Mouse (Mus musculus): Measurements from ENCODE around the gene Dll3.

Gene Dll3

DNA sequence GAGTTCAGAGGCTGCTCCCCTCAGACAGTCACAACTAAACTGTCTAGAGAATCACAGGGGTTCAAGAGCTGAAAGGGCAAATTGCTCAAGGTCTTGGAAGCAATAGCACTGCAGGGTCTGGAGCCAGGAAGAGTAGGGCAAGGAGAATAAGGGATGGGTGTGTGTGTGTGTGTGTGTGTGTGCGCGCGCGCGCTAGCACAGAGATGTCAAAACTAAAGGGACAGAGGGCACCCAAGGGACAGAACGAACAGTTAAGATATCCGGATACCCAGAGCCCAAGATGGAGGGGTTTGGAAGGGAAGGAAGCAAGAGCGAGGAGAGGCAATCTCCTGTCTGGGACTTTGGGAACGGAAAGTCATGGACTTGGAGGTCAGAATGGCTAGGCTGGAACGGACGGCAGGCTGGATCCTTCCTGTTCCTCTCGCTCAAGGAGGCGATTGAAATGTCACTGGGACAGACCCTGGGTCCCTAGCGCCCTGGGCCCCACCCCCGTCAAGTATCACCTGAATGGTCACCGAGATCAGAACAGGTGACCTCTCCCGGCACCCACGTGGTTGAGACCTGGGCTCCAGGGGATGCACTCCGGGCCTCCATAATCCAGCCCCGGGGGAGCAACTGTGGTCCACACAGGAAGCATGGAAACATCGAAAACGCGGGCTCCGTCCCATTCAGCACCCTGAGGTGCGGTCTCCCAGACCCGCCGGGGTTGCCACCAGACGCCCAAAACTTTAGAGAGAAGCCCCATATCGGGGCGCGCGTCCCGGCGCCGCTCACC, 9.3 kb upstream of the Dll3 start:
- in situ Hi-C loops (cut with MboI; ENCODE audit: low sequenced_read_pairs), result no loop called here

DNA sequence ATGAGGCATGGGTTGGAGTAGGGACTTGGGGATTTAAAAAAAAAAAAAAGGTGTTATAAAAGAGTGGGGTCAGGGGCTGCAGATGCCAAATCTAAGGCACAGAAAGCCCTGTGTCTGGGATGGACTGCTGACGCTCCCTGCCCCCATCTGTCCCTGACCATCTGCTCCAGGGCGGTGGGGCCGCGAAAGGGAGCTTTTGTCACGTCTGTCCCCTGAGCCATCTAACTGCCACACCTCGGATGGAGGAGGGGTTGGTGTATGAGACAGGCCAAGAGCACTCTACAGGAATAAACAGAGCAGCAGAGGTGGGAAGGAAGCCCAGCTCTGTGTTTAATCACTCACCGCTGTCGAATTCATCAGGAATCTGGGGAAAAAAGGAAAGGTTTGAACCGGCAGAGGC, 7.7 kb upstream of the Dll3 start:
- in situ Hi-C loops (cut with MboI; ENCODE audit: low sequenced_read_pairs), result no loop called here

DNA sequence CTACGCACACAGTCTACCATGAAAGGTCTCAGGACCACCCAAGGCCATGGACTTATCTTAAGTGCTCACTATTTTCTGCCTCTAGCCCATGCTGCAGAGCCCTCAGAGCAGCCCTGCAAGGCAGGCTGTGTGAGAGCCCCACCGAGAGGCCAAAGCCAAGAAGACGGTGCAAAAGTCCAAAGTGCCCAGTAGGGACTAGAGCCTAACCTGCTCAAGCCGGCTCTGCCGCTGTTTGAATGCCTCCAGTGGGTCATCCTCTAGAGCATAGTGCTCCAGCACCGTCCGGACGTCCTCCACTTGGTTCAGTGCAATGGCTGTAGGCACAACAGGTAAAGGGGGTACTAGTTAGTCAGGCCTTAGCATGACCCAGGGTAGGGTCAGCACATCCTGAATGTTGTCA, 4.2 kb upstream of the Dll3 start:
- in situ Hi-C loops (cut with MboI; ENCODE audit: low sequenced_read_pairs), result no loop called here

DNA sequence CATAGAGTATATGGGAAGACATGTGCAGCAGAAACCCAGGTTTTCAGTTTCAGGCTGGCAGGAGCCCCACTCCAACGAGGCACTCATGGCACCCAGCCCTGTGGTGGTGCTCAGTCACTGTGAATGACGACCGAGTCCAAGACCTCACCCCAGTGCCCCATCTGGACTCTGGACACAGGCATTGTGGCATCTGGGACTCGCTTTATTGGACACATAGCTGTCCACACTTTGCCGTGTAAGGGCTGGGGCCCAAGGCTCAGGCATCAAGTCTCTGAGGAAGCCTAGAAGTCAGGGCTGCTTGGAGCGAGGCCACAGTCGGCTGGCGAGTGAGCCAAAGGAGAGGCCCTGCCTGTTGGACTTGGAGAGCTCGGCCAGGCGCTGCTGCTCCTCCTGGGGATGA, 3.6 kb upstream of the Dll3 start:
- in situ Hi-C loops (cut with MboI; ENCODE audit: low sequenced_read_pairs), result no loop called here

DNA sequence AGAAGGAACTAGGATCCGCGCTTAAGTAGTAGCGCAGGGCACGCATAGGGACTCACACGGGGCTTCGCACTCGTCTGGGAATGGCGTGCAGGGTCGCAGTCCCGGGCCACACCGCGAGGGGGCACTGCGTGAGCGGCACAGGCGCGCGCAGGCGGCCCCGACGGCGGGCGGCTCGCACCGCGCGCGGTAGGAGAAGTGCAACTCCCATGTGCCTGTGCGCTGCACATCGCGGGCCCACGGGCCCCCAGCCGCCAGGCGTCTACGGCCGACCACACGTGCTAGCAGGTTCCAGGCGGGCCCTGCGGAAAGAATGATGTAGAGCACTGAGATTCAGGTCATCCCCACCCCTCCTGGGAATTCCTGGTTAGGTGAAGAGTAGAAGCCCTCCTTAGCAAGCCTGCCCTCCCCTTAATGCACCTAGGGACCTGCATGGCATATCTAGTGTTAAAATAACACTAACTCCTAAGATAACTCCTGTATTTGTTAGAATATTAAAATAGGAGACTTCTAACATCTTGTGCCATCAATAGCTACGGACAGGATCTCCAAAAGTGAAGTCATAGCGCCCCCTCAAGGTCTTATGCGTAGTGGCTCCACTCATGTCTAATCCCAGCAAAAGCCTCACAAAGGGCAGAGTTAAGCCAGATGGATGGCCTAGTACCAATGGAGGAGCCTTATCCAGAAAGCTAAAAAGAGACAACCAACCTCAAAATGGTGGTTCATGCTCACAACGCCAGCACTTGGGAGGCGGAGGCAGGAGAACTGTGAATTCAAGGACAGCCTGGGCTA, 3.0 kb downstream of the Dll3 start:
- in situ Hi-C loops (cut with MboI; ENCODE audit: low sequenced_read_pairs), result no loop called here

DNA sequence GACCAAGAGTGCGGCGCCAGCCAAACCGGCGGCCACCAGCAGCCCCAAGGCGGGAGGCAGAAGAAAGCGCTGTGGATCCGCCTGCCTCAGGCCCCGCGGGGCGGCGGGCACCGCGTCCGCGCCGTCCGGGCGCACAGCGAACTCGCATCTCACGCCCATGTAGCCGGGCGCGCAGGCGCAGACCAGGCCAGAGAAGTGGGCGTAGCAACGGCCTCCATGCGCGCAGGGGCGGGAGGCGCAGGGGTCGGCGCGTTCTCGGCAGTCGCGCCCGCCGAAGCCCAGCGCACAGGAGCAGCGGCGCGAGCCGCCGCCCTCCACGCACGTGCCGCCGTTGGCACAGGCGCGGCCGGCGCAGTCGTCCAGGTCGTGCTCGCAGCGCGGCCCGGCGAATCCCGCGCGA, 7.6 kb downstream of the Dll3 start:
- in situ Hi-C loops (cut with MboI; ENCODE audit: low sequenced_read_pairs), result no loop called here

DNA sequence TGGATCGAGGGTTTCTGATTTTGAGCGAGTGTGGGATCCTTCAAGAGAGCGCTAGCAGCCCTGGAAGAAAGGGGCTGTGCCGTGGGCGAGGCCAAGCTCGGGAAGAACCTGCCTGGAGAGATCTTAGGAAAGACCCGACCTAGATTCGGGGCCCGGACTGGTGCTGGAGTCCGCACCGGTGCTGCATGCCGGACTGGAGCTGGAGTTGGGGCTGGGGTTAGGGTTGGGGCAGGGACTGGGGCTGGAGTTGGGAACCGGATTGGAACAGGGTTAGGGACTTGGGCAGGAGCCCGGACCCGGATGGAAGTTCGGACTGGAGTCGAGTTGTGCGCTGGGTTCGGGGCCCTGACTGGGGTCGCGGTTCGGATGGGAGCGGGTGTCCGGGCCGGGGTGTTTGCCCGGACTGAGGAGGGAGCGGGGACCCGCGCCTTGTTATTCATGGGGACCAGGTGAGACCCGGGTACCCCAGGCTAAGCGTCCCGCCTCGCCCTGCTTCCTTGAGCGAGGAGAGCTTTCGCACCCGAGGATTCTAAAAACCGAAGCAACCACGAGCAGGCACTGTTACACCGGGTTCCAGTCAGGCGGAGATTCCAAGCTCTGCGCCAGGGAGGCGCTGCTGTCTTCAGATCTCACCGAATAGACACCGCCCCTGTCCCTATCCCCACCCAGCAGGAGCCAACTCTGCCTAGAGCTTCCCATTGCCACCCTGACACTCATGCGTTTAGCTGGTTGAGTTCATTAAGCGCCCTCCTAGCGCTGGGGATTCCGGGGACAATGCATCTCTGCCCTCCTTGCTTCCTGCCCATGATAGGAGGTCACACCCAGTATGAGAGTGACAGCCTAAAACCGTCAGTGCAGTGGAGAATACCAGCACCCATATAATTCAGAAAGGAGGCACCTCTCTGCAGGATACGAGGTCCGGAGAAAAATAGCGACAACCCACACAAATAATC, 11.1 kb downstream of the Dll3 start, which contains the start of gene Selenov:
Selenov (minus strand) TSS at position 549 of the 953 bp plus-strand sequence.
- in situ Hi-C loops (cut with MboI; ENCODE audit: low sequenced_read_pairs), result no loop called here

DNA sequence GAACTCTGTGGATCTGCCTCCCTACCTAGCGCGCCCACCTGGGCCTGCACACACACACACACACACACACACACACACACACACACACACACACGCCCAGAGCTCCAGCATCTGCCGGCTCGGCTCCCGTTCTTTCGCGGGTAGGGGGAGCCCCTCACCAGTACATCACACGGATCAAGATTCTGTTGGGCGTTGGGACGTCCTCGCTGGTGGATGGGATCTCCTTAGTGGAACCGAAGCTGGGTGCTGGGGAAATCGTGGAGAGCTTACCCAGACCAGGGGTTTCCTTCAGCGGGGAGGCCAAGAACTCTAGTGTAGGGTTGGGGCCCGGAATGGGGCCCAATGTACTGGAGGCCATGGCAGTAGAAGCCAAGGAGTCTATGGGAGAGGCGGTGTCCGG, 11.9 kb downstream of the Dll3 start:
- in situ Hi-C loops (cut with MboI; ENCODE audit: low sequenced_read_pairs), result no loop called here

DNA sequence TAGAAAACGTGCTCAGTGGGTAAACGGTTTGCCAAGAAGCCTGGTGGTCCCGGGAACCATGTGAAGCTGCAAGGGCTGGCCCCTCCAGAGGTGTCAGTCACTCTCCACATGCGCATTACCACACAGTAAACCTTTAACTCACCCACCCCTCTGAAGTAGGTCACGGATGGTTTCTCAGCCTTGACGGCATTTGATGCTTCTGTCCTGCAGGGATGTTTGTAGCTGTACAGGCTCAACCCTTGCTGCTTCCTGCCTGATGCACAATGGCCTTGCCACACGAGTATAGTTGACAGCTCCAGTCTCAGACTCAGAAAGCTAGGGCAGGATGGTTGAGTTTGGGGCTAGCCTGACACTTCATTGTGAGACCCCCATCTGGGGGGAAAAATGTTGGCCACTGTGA, 21.4 kb downstream of the Dll3 start:
- in situ Hi-C loops (cut with MboI; ENCODE audit: low sequenced_read_pairs), result no loop called here

DNA sequence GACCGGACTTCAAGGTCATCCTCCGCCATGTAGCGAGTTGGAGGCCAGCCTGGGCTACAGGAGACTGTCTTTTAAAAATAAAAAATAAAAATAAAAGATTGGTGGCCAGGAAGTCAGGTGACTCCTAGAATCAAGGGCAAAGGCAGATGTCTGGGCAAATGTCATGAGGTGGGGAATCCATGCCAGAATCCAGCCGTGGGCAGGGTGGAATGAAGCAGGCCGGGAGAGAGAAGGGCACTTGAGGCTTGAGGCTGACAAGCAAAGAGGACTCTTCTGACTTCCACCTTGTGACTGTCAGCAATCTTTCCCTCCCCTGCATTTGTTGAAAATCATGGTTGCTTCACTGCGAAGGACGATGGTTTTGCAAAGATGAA, 23.8 kb downstream of the Dll3 start:
- in situ Hi-C loops (cut with MboI; ENCODE audit: low sequenced_read_pairs), result no loop called here

DNA sequence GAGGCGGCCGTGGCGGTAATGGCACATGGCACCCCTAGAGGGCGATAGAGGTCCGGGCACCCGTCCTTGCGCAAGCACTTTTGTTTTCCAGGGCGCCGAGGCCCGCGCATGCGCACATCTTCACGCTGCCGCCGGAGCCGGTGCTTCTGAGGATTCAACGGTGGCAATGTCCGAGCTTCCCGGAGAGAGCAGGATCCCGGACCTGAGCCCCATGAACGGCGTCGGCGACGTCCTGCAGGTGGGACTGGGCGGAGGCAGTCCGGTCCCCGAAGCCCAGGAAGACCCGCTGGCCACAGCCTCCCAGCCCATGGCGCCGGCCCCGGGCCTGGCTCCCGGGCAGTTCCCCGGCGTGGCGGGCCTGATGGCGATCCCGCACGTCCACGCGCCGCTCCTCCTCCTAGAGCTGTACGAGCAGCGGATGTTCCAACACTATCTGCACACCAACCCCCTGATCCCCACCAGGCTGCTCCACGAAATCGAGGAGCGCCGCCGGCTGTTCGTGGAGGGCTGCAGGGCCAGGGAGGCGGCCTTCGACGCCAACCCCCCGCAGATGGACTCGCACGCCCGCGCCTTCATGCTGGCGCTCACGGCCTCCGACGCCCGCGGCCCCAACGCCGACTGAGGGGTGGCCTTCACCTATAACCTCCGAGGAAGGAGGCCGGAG, 24.3 kb downstream of the Dll3 start, which contains the start of gene Eid2b:
Eid2b (plus strand) TSS at position 125 of the 664 bp plus-strand sequence.
- in situ Hi-C loops (cut with MboI; ENCODE audit: low sequenced_read_pairs), result no loop called here

DNA sequence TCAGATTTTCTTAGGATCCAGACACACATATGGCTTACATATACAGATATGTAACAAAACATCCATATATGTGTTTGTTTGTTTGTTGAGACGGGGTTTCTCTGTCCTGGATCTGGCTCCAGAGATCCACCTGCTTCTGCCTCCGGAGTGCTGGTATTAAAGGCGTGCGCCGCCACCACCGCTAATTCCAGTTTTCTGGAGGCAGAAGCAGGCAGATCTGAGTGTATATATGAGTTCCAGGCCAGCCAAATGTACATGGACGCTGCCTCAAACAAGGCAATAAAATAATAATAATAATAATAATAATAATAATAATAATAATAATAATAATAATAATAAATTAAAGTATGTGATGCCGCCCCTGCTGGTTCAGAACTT, 24.8 kb downstream of the Dll3 start:
- in situ Hi-C loops (cut with MboI; ENCODE audit: low sequenced_read_pairs), result no loop called here

DNA sequence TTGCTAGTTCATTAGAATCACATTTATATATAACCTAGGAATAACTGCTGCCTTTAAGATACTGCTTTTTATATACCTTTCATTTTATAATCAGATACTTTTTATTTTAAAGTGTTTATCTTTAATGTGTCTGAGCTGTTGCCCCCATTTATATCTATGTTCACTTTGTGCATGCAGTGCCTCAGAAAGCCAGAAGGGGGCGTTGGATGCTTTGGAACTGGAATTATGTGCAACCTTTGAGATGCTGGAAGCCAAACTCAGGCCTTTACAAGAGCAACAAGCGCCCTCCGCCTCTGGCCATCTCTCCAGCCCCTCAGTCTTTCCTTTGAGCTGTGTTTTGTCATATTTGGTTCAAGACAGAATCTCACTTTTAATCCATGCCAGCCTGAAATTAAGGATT, 30.3 kb downstream of the Dll3 start:
- in situ Hi-C loops (cut with MboI; ENCODE audit: low sequenced_read_pairs), result no loop called here

DNA sequence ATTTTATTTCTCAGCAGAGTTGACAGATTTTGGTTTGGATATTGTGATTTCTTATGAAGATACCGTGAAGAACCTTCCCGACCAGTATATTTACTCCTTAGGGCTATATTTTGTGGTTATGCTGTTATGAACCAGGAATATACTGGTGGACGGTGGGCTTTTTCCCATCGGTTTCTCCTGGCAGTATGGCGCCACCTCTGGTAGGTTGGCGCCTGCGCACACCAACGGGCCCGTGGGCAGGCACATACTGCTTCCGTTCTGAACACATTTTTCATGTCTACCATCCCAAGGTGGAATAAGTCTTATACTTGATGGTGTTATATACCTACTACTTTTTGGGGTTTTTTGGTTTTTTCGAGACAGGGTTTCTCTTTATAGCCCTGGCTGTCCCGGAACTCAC, 32.7 kb downstream of the Dll3 start:
- in situ Hi-C loops (cut with MboI; ENCODE audit: low sequenced_read_pairs), result no loop called here

DNA sequence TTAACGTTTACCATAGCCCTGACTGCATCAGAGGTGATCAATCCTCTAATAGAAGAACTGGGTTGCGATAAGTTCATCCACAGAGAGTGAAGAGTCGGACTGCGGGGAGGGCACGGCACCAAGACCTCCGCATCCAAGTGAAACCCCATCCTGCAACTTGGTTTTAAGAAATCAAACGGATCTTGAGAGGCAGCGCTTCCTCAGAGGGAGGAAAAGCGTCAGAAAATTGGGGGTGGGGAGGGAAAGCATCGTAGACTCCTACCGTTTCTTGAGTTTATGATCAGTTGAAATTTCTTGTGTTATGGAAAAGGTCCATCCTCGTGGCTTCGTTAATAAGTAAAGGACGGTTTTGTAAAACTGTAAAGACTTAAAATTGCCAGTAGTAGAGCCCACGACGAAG, 33.5 kb downstream of the Dll3 start:
- in situ Hi-C loops (cut with MboI; ENCODE audit: low sequenced_read_pairs), result no loop called here

DNA sequence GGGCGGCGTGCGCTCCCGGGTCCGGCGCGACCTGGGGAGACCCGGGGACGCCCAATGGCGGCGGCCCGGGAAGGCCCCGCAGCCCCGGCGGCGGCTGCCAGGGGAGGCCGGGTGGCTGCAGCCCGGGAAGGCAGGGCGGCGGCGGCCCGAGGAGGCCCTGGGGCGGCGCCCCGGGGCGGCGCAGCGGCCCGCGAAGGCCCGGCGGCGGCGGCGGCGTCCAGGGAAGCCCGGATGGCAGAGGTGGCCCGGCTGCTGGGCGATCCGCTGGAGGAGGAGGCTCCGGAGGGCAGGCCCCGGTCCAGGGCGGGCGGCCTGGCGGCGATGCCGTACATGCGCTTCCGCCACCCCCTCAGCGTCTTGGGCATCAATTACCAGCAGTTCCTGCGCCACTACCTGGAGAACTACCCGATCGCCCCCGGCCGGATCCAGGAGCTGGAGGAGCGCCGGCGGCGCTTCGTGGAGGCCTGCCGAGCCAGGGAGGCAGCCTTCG, 34.0 kb downstream of the Dll3 start:
- in situ Hi-C loops (cut with MboI; ENCODE audit: low sequenced_read_pairs), result no loop called here

DNA sequence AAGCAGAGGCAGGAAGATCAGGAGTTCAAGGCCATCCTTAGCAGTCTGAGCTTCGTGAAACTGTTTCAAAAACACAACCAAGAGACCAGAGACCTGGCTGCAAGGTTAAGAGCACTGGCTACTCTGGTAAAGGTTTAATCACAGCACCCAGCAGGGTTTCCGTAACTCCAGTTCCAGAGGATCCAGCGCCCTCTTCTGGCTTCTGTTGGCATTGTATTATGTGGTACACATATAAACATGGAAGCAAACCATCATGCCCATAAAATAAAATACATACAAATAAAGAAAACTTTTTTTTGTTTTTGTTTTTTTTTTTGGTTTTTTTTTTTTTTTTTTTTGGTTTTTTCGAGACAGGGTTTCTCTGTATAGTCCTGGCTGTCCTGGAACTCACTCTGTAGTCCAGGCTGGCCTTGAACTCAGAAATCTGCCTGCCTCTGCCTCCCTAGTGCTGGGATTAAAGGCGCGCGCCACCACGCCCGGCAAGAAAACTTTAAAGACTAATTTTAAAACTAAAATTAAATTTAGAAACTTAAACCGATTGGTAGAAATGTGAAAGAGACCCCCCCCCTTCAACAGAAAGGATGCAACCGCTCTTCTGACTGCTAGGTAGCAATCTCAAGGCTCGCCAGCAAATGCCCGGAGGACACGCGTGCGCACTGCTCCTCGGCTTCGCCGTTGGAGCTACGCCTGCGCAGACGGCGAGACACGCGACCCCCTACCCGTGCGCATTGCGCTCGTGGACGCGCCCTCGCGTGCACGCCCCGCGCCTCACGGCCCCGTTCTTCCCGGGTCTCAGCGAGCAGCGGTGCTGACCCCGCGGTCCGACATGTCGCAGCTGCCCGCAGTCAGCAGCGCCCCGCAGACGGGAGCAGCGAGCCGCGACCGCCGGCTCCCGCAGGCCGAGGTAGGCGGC, 34.7 kb downstream of the Dll3 start, which contains the start of gene Eid2:
Eid2 (plus strand) TSS at position 753 of the 913 bp plus-strand sequence.
- in situ Hi-C loops (cut with MboI; ENCODE audit: low sequenced_read_pairs), result no loop called here

DNA sequence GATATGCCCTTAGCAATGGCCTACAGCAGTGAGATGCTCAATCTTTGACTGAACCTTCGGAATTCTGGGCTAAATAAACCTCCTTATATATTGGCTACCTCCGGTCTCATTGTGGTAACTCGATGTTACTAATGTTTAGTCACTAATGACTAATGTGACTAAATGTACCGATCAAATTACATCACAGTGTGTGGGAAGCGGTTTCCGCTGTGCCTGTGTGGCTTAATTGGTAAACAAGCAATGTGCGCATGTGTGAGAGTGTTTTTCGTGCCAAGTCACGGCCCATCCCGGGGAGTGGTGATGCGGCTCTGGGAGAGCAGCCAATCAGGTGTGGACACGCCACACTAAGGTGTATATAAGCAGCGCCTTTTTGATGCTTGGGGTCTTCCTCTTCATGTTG, 36.6 kb downstream of the Dll3 start:
- in situ Hi-C loops (cut with MboI; ENCODE audit: low sequenced_read_pairs), result no loop called here

DNA sequence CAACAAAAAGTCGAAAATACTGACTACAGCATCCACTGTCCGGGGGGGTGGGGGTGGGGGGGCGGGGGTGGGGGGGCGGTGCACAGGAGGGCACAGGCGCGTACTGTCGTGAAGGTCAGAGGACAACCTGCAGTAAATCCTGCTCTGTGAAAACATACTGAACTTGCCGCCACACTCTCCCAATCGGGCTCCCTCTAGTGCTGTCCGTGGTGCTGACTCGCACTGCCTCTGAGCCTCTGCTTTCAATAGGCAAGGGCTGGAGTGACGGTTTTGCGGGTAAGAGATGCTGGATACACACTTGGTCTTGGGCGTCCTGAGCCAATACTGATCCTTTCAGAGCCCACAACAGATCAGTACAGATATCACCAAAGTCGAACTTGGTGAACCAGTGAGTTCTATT, 38.3 kb downstream of the Dll3 start:
- in situ Hi-C loops (cut with MboI; ENCODE audit: low sequenced_read_pairs), result no loop called here

All from CH12F3 (cell line).